Mouse (Mus musculus) C2C12 (cell line): ENCODE results near the gene Retreg1.

Experiments
- CTCF ChIP-seq: IDR thresholded peaks from one replicate; pipeline ENCODE4 v1.5.1; 2011; ENCODE audit not compliant: control insufficient read depth, insufficient read depth, insufficient read length
- MAX ChIP-seq: IDR thresholded peaks from one replicate; pipeline ENCODE4 v1.6.1; 2011; ENCODE audit warnings: mild to moderate bottlenecking, control low read depth
- MYOD1 ChIP-seq: IDR thresholded peaks from one replicate; pipeline ENCODE4 v1.6.1; 2011; ENCODE audit warnings: low read depth; ENCODE audit not compliant: control insufficient read depth, insufficient read length
- USF1 ChIP-seq: IDR thresholded peaks from one replicate; pipeline ENCODE4 v1.6.1; 2011; ENCODE audit warnings: low read depth, mild to moderate bottlenecking, control low read depth, moderate library complexity

DNA sequence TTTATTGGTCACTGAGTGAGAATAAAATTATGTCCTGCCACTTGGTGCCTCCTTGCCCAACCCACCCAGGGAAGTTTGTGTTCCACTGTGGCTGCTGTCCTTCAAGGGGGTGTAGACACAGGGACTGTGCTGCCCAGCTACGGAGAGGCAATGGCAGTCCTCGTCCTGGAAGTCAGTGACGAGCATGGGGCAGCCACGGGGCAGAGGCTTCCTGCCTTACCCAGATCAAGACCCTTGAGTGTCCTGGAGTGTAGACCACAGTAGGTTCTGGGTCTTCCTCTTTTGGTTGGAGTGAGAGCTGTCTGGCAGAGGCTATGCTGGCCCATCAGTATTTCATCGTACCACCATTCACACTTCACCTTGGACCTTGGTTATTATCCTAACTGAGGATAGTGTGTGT is 37.2 kb downstream of the Retreg1 start:
- no peak for TF ChIP-seq CTCF
- no peak for TF ChIP-seq USF1
- TF ChIP-seq MAX = no peak
- no peak for TF ChIP-seq MYOD1
